Mouse (Mus musculus) small intestine, adult 2 months (tissue): ENCODE measurements at regions not wholly inside any gene's neighbourhood (a gene's known extent, or its start where the extent isn't known, plus 50 kb on each side); places are given as distances from the start of the nearest gene placed in this dataset.

ENCODE experiments used
- H3K27ac ChIP-seq: fragments of 200-500 bp; 2 replicates; pipeline ENCODE4 v1.5.1; 2012; ENCODE audit warnings: low read depth, low read length, control low read depth, inconsistent platforms; ENCODE audit not compliant: insufficient read depth
- H3K27me3 ChIP-seq: fragments of 200-500 bp; 2 replicates; pipeline ENCODE4 v1.6.1; 2012; ENCODE audit warnings: mild to moderate bottlenecking, moderate library complexity, low read length, inconsistent platforms; ENCODE audit not compliant: control insufficient read depth, insufficient read depth
- H3K36me3 ChIP-seq: fragments of 200-500 bp; 2 replicates; pipeline ENCODE4 v1.6.1; 2012; ENCODE audit warnings: mild to moderate bottlenecking, low read length, control low read depth, inconsistent platforms; ENCODE audit not compliant: control insufficient read depth, insufficient read depth
- H3K4me1 ChIP-seq: fragments of 200-500 bp; 2 replicates; pipeline ENCODE4 v1.6.1; 2012; ENCODE audit warnings: low read length, inconsistent platforms, mixed read lengths; ENCODE audit not compliant: control insufficient read depth, insufficient read depth, insufficient read length
- H3K4me3 ChIP-seq: fragments of 200-500 bp; 2 replicates; pipeline ENCODE4 v1.5.1; 2012; ENCODE audit warnings: low read depth, mild to moderate bottlenecking, control low read depth, inconsistent platforms, low read length, moderate library complexity
- CTCF ChIP-seq: fragments of 200-500 bp; IDR thresholded peaks from 2 replicates; pipeline ENCODE4 v1.5.1; 2012; ENCODE audit warnings: low read depth, mild to moderate bottlenecking, control low read depth, inconsistent platforms, low read length, moderate library complexity, mixed read lengths; ENCODE audit not compliant: insufficient replicate concordance, insufficient read length; ENCODE audit errors: extremely low read depth
- POLR2A ChIP-seq: fragments of 200-500 bp; IDR thresholded peaks from 2 replicates; pipeline ENCODE4 v1.6.1; 2012; ENCODE audit warnings: low read depth, mild to moderate bottlenecking, control low read depth, inconsistent platforms, low read length, moderate library complexity
- WGBS: fragments of 180-500 bp; shearing (Covaris S2); methylation state at CpG from one replicate; pipeline ENCODE4 v1.1.7; 2018; 5-methylcytosine and 5-hydroxymethylcytosine counted together

DNA sequence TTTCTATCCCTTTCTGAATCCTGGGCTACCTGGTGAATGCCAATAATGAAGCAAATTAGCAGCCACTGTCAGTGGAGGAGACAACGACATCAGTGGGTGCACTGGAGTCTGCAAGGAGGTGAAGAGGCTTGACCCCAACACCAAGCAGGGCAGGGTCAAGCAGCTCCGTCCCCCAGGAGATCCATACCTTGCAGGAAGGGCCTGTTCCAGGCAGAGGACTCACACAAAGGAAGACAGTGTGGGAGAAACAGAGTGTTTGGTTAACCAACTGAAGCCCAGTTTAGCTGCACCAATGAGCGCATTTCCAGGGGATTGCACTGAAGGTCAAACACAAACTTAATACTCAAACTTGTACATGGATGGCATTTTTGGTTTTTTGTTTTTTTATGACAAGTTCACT is 88.2 kb downstream of the Il9r start:
- 62% methylated on average over 3 of the region's 3 CpGs for WGBS
- Histone ChIP-seq H3K4me1 (no peaks in the 10 kb centered on the region), H3K36me3 (no peaks in the 10 kb centered on the region), H3K4me3 (no peak overlapping the region), H3K27me3 (no peaks in the 10 kb centered on the region), H3K27ac (no peak overlapping the region)
- TF ChIP-seq POLR2A (no peak), CTCF (no peak)

DNA sequence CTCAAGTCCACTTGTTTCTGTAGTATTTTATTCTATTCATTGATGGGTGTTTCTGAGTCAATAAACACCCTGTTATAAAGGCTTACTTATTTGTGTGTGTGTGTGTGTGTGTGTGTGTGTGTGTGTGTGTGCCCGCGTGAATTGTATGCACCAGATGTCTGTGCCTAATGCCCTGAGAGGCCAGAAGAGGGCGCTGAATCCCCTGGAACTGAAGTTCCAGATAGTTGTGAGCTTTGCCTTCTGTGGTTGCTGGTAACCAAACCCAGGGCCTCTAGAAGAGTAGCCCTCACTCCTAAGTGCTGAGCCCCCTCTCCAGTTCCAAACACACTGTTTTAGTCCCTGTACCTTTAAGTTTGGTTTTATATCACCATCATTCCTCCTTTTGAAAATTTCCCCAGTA is 90.2 kb downstream of the Il9r start:
- Histone ChIP-seq H3K27ac (no peak overlapping the region), H3K4me1 (no peaks in the 10 kb centered on the region), H3K36me3 (no peaks in the 10 kb centered on the region), H3K27me3 (no peaks in the 10 kb centered on the region), H3K4me3 (no peak overlapping the region)
- WGBS, result 88% methylated on average over 3 of the region's 3 CpGs
- TF ChIP-seq CTCF, result no peak
- no peak for TF ChIP-seq POLR2A
